Mouse (Mus musculus) lung, adult 2 months (tissue): Measurements from ENCODE around the gene Hipk4. TPM values are rescaled to one million over a fixed set of nuclear protein-coding genes. Genes with fewer than 3 reads are reported as not detected.
"Not testable (repeated sequence)": the region's sequence is repeated elsewhere in the genome, so short reads cannot be mapped to it uniquely, and the experiment has no call there.

Experiments used
- DNase-seq: peaks from one replicate; pipeline ENCODE4 v3.0.0; 2022
- H3K4me1 ChIP-seq: fragments of 200-500 bp; 2 replicates; pipeline ENCODE4 v1.6.1; 2011; ENCODE audit warnings: low read length; ENCODE audit not compliant: control insufficient read depth, insufficient read depth
- H3K4me3 ChIP-seq: fragments of 200-500 bp; replicated peaks from 2 replicates; pipeline ENCODE3; 2011; ENCODE audit warnings: low read depth, mild to moderate bottlenecking, control low read depth, low read length; ENCODE audit errors: extremely low read depth
- CTCF ChIP-seq: fragments of 200-500 bp; IDR thresholded peaks from 2 replicates; pipeline ENCODE4 v1.5.1; 2011; ENCODE audit warnings: mild to moderate bottlenecking, low read length, control low read depth; ENCODE audit not compliant: insufficient read depth
- POLR2A ChIP-seq: fragments of 200-500 bp; IDR thresholded peaks from 2 replicates; pipeline ENCODE4 v1.6.1; 2011; ENCODE audit warnings: low read depth, mild to moderate bottlenecking, control low read depth, low read length, borderline replicate concordance; ENCODE audit errors: extremely low read depth
- WGBS: fragments of 180-500 bp; shearing (Covaris S2); methylation state at CpG from one replicate; pipeline ENCODE4 v1.1.7; 2018; 5-methylcytosine and 5-hydroxymethylcytosine counted together
- polyA plus RNA-seq: library from polyadenylated mRNA; depleted of rRNA; stranded (reverse); fragments of >200 nt; gene quantifications from 2 replicates; pipeline ENCODE4 v1.2.3, GENCODE M21; 2012

Gene Hipk4
- polyA plus RNA-seq, 1 experiment, result 1.8 TPM

- Histone ChIP-seq H3K4me3 (no peak overlapping the region), H3K4me1 (peaks cover 21% of the 10 kb centered on the region)
- TF ChIP-seq POLR2A (no peak), CTCF (no peak)
- peak; percentile 46 for DNase-seq
- 49% methylated on average over 7 of the region's 7 CpGs for WGBS
Observed at GRCm38 (mm10) chr7:27491856-27492255, 31.2 kb upstream of the Hipk4 start.

- peaks cover 21% of the 10 kb centered on the region for H3K4me1 ChIP-seq
- H3K4me3 ChIP-seq, result no peak overlapping the region
- DNase-seq, result no peak
- TF ChIP-seq CTCF, result no peak
- no peak for TF ChIP-seq POLR2A
- 25% methylated on average over 3 of the region's 3 CpGs for WGBS
Observed at GRCm38 (mm10) chr7:27493022-27493421, 30.0 kb upstream of the Hipk4 start.

- peaks cover 18% of the 10 kb centered on the region for H3K4me1 ChIP-seq
- 46% methylated on average over 5 of the region's 5 CpGs for WGBS
- H3K4me3 ChIP-seq, result no peak overlapping the region
- no peak for DNase-seq
- TF ChIP-seq POLR2A (no peak), CTCF (no peak)
Observed at GRCm38 (mm10) chr7:27493450-27493849, 29.6 kb upstream of the Hipk4 start.

GRCm38 (mm10) chr7:27494659-27495367, 28.3 kb upstream of the Hipk4 start:
- 92% methylated on average over 8 of the region's 9 CpGs for WGBS
- not testable (repeated sequence) for DNase-seq, H3K4me3 ChIP-seq
- peaks cover 11% of the 10 kb centered on the region for H3K4me1 ChIP-seq

- H3K4me1 ChIP-seq, result peaks cover 3% of the 10 kb centered on the region; the same call in 1 of the 2 replicates
- 22% methylated on average over 3 of the region's 3 CpGs for WGBS
- H3K4me3 ChIP-seq, result peak within 1 kb of the TSS; percentile 72
- no peak for DNase-seq
- TF ChIP-seq POLR2A (peak; percentile 77), CTCF (no peak)
Observed at GRCm38 (mm10) chr7:27499036-27499435, 24.0 kb upstream of the Hipk4 start, which contains the start of gene Prx. Prx (plus strand) TSS chr7:27499324.

- 34% methylated on average over 4 of the region's 4 CpGs for WGBS
- peak overlapping the region; percentile 34 for H3K4me3 ChIP-seq
- no peak for TF ChIP-seq CTCF
- TF ChIP-seq POLR2A, result no peak
- DNase-seq, result no peak
- peaks cover 3% of the 10 kb centered on the region; the same call in 1 of the 2 replicates for H3K4me1 ChIP-seq
Observed at GRCm38 (mm10) chr7:27501620-27502019, 21.4 kb upstream of the Hipk4 start.

- H3K4me1 ChIP-seq, result no peaks in the 10 kb centered on the region
- WGBS, result 25% methylated on average over 9 of the region's 9 CpGs
- H3K4me3 ChIP-seq, result no peak overlapping the region
- DNase-seq, result no peak
- TF ChIP-seq CTCF (no peak), POLR2A (no peak)
Observed at GRCm38 (mm10) chr7:27506765-27507370, 16.2 kb upstream of the Hipk4 start.

GRCm38 (mm10) chr7:27507711-27508647, 15.1 kb upstream of the Hipk4 start:
- TF ChIP-seq POLR2A (peak; percentile 95), CTCF (no peak)
- peak; percentile 99 for DNase-seq
- H3K4me1 ChIP-seq, result no peaks in the 10 kb centered on the region
- peak overlapping the region; percentile 89 for H3K4me3 ChIP-seq
- 2% methylated on average over 54 of the region's 54 CpGs for WGBS

- H3K4me1 ChIP-seq, result no peaks in the 10 kb centered on the region
- DNase-seq, result peak; percentile 51
- WGBS, result 18% methylated on average over 6 of the region's 6 CpGs
- no peak overlapping the region for H3K4me3 ChIP-seq
- TF ChIP-seq POLR2A (no peak), CTCF (peak; percentile 80)
Observed at GRCm38 (mm10) chr7:27508648-27509005, 14.4 kb upstream of the Hipk4 start.
